Comparison of ENCODE assay signal across 9 mouse cellular contexts in genomic region chr17:65562761-65563160, GRCm38 (mm10). TPM values are rescaled to one million over a fixed set of nuclear protein-coding genes. Genes with fewer than 3 reads are reported as not detected.
A peak's percentile ranks its signal among the peaks of the same experiment; 100 is the strongest.
DNase-seq lines count a peak whose midpoint lies in the region; ATAC-seq and TF ChIP-seq lines count a peak whose summit lies in the region.
"Had no signal": no experiment of that assay in that cellular context is flagged by ENCODE, and none has a peak within 500 bp of the region (broad histone marks: within the 10 kb centered on the region; RNA-seq: fewer than 3 reads in every experiment).

No protein-coding gene starts in this region.

- no peaks in the 10 kb centered on the region for H3K9me3 ChIP-seq in forebrain, embryonic 14.5 days (replicated peaks; ENCODE audit: control insufficient read depth, low read length)
- H3K9me3 ChIP-seq in stomach, postnatal 0 days (ENCODE audit: control insufficient read depth, low read length): no peaks in the 10 kb centered on the region
- H3K9me3 ChIP-seq: liver, embryonic 13.5 days had no signal

- H3K4me2 ChIP-seq in forebrain, embryonic 14.5 days (ENCODE audit: low read length): no peak overlapping the region
- no peak overlapping the region for H3K4me2 ChIP-seq in stomach, postnatal 0 days (replicated peaks; ENCODE audit: low read depth)
- H3K4me2 ChIP-seq: liver, embryonic 13.5 days had no signal

- H3K9ac ChIP-seq in heart, adult 2 months (ENCODE audit: low read depth, low read length): no peak overlapping the region
- no peak overlapping the region for H3K9ac ChIP-seq in forebrain, embryonic 14.5 days (ENCODE audit: low read length)
- no peak overlapping the region for H3K9ac ChIP-seq in stomach, postnatal 0 days (ENCODE audit: low read length)
- H3K9ac ChIP-seq: liver, embryonic 13.5 days had no signal

- no peaks in the 10 kb centered on the region for H3K36me3 ChIP-seq in heart, adult 2 months (ENCODE audit: control insufficient read depth, insufficient read depth, low read length)
- H3K36me3 ChIP-seq in forebrain, embryonic 14.5 days (ENCODE audit: control insufficient read depth, insufficient read depth, low read length): no peaks in the 10 kb centered on the region
- no peaks in the 10 kb centered on the region for H3K36me3 ChIP-seq in stomach, postnatal 0 days (ENCODE audit: control insufficient read depth, insufficient read depth, low read length)
- H3K36me3 ChIP-seq: liver, embryonic 13.5 days had no signal

- H3K27ac ChIP-seq in heart, adult 2 months: no peak overlapping the region
- H3K27ac ChIP-seq in forebrain, embryonic 14.5 days (ENCODE audit: low read depth, low read length): no peak overlapping the region
- no peak overlapping the region for H3K27ac ChIP-seq in stomach, postnatal 0 days (replicated peaks)
- H3K27ac ChIP-seq: liver, embryonic 13.5 days had no signal

- WGBS in heart, adult 2 months: under 1% methylated on average over 5 of the region's 5 CpGs
- 7% methylated on average over 5 of the region's 5 CpGs for WGBS in forebrain, embryonic 14.5 days
- 1% methylated on average over 5 of the region's 5 CpGs for WGBS in stomach, postnatal 0 days

- TF ChIP-seq CTCF in heart, adult 2 months (IDR thresholded peaks at IDR 0.05): peak; percentile 89
- TF ChIP-seq CTCF in stomach, postnatal 0 days (IDR thresholded peaks at IDR 0.05; ENCODE audit: low read depth): peak; percentile 86

- no peaks in the 10 kb centered on the region for H3K27me3 ChIP-seq in heart, adult 2 months (ENCODE audit: control insufficient read depth, insufficient read depth, low read length)
- no peaks in the 10 kb centered on the region for H3K27me3 ChIP-seq in forebrain, embryonic 14.5 days (replicated peaks; ENCODE audit: control insufficient read depth, insufficient read depth, low read length)
- no peaks in the 10 kb centered on the region for H3K27me3 ChIP-seq in stomach, postnatal 0 days (ENCODE audit: control insufficient read depth, insufficient read depth, low read length)

- H3K4me1 ChIP-seq in heart, adult 2 months (ENCODE audit: control insufficient read depth, insufficient read depth, low read length): peaks cover 2% of the 10 kb centered on the region; the same call in 1 of the 2 replicates
- no peaks in the 10 kb centered on the region for H3K4me1 ChIP-seq in forebrain, embryonic 14.5 days (ENCODE audit: control insufficient read depth, insufficient read depth, low read length)
- H3K4me1 ChIP-seq in stomach, postnatal 0 days (replicated peaks; ENCODE audit: control insufficient read depth, insufficient read depth): no peaks in the 10 kb centered on the region

- no peak; the same call in 1 of the 2 replicates for ATAC-seq in forebrain, embryonic 14.5 days
- ATAC-seq in stomach, postnatal 0 days (ENCODE audit: low FRiP score, low TSS enrichment): no peak; the same call in 1 of the 2 replicates

- H3K79me2 ChIP-seq in heart, adult 2 months (replicated peaks; ENCODE audit: control insufficient read depth, insufficient read depth, low read length): no peaks in the 10 kb centered on the region

- H3K4me3 ChIP-seq in heart, adult 2 months: no peak overlapping the region
- H3K4me3 ChIP-seq in forebrain, embryonic 14.5 days (ENCODE audit: low read depth, low read length): no peak overlapping the region
- no peak overlapping the region for H3K4me3 ChIP-seq in stomach, postnatal 0 days (ENCODE audit: low read depth, low read length)
- H3K4me3 ChIP-seq: liver, embryonic 13.5 days had no signal

- TF ChIP-seq POLR2A in heart, adult 2 months (IDR thresholded peaks at IDR 0.05; ENCODE audit: insufficient read depth, low read depth, low read length): no peak

- intact Hi-C loops in heart, adult 2 months (cut with DNase I): loop anchor here (10.0 kb wide), 1 partner anchor 238 kb away; no protein-coding TSS in a partner anchor
- intact Hi-C loops in heart, postnatal 25 days (cut with DNase I): loop anchor here (5.0 kb wide), 1 partner anchor 490 kb away; no protein-coding TSS in a partner anchor

- TF ChIP-seq EP300 in heart, adult 2 months (IDR thresholded peaks at IDR 0.05; ENCODE audit: insufficient read depth, low read depth, low read length): no peak
- TF ChIP-seq EP300 in stomach, postnatal 0 days (optimal IDR thresholded peaks at IDR 0.05): no peak

- DNase-seq in heart, adult 2 months: peak; percentile 38 to 68
- no peak for DNase-seq in heart, postnatal 25 days (ENCODE audit: low spot score)
- DNase-seq in B cell, adult 2 months: peak; percentile 65 to 70
- DNase-seq in adrenal gland, postnatal 36 days: peak; percentile 56 to 66
- DNase-seq in forebrain, embryonic 14.5 days (ENCODE audit: low spot score): peak; percentile 90
- peak; percentile 70 for DNase-seq in kidney, postnatal 14 days
- peak; percentile 50 for DNase-seq in lung, postnatal 25 days (ENCODE audit: low spot score)
- peak; percentile 64 for DNase-seq in stomach, postnatal 0 days (ENCODE audit: low spot score)
- DNase-seq: liver, embryonic 13.5 days had no signal

RNA-seq across cellular contexts. Expression of gene Tmem232, which starts 22.2 kb away (rescaled TPM):
- total RNA-seq in heart, adult 2 months (2021): not detected
- polyA plus RNA-seq in heart, adult 2 months (2012; rRNA removed): 0.14 and 0.23 TPM in 2 replicates
- total RNA-seq in heart, postnatal 25 days (2021): not detected
- total RNA-seq in adrenal gland, postnatal 36 days (2021): not detected
- polyA plus RNA-seq in forebrain, embryonic 14.5 days (2014; fragmentation: Nextera tagmentation; extraction: Ambion mirVana): 0.30 and 0.62 TPM in 2 replicates
- polyA plus RNA-seq in stomach, postnatal 0 days (2015; fragmentation: Nextera tagmentation; extraction: Ambion mirVana): 0.08 TPM in 1 of 2 replicates, not detected in the other
- polyA plus RNA-seq: liver, embryonic 13.5 days had no signal

RNA-seq across cellular contexts. Expression of gene Vapa, which starts 50.6 kb away (rescaled TPM):
- 10 to 100 TPM; 86.1 to 91.4 TPM for total RNA-seq in heart, adult 2 months (2021)
- polyA plus RNA-seq in heart, adult 2 months (2012; rRNA removed): 14.3 and 21.0 TPM in 2 replicates
- 10 to 100 TPM; 86.2 to 88.8 TPM for total RNA-seq in heart, postnatal 25 days (2021)
- total RNA-seq in adrenal gland, postnatal 36 days (2021): 100 to 1,000 TPM; 162 to 182 TPM
- 247 TPM in 2 replicates for polyA plus RNA-seq in forebrain, embryonic 14.5 days (2014; fragmentation: Nextera tagmentation; extraction: Ambion mirVana)
- polyA plus RNA-seq in stomach, postnatal 0 days (2015; fragmentation: Nextera tagmentation; extraction: Ambion mirVana): 203 and 210 TPM in 2 replicates
